Mouse (Mus musculus) monocyte, adult 5-6 weeks (primary cell): ENCODE results near the gene Slc12a3. TPM values are rescaled to one million over a fixed set of nuclear protein-coding genes. Genes with fewer than 3 reads are reported as not detected.

Experiments
- ATAC-seq: fragments of 153-309, 156-312 bp; replicated peaks from 2 replicates; pipeline ENCODE4 v1.8.0; 2017; ENCODE audit warnings: mild to moderate bottlenecking; ENCODE audit not compliant: low TSS enrichment, insufficient number of reproducible peaks, severe bottlenecking, poor library complexity, low FRiP score
- total RNA-seq: library from RNA; stranded (forward); fragments of 200-1000, 200-491, 200-594 nt; gene quantifications from 3 replicates; pipeline ENCODE4 v1.2.3, GENCODE M21; 2017

Gene Slc12a3
- total RNA-seq, 1 experiment from 2014 or later, result not detected

DNA sequence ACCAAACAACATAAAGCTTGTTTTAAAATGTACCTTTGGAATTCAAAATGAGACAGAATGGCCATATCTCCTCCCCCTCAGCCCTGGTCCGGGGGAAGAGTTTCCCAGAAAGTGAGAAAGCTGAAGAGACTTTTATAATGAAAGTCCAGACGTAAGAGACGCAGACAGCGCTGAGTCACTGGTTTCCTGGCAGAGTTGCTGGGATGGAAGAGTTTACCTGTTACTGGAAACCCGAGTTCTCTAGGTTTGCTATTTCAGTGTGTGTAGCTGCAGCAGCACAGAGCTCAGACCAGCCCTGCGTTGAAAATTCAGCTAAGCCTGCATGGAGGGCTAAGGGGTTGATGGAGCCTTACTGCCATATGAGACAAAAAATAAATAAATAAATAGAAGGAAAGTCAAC lies 6.0 kb upstream of the Slc12a3 start:
- no peak for ATAC-seq

DNA sequence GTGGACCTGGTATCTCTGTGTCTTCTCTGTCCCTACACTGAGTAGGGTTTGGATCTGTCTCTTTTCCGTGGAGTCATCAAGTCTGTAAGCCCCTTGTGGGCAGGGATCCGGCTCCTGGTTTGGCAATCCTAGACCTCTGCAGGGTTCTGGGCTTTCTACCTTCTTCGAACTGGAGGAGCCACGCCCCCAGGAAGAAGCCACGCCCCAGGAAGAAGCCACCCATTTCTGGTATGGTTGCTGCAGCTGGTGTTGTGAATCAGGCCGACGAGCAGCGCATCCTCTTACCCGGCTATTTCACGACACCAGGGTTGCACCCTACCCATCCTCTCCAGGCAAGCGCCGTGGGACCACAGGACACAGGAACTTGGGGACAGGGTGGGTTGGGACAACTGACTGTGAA lies 4.9 kb upstream of the Slc12a3 start:
- no peak for ATAC-seq

DNA sequence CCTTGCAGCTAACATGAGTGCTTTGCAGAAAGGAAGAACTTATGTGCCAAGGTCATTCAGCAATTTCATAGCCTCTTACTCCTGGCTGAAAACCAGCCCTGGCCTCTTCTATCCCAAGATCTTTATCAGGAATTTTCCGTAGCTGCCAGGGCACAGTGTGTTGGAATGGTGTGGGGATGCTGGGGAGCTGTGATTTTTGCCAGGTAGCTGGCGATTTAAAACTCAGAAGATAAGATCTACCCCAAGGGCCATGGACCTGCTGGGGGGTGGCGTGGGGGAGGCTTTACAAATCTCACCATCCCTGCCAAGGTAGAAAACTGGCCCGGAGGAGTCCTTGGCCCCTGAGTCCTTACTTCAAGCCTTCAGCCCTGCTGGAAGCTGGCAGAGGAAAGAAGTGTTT lies 3.0 kb upstream of the Slc12a3 start:
- no peak for ATAC-seq

DNA sequence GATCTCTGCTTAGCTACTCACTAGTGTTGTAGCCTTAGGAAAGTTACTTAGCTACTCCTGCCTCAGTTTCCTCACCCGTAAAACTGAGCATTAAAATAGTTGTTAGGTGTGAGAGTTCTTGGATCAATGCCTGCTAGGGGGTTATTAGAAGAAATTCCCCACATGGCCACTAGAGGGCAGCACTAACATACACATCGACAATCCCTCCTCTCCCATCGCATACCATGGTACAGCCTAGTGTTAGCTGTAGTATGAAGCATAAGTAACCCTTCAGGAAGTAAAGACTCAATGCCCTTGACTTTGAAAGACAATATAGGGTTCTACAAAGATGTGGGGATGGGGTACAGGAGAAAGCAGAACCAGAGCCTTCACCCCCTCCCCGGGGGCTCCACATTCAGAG lies 1.7 kb downstream of the Slc12a3 start:
- ATAC-seq, result peak; percentile 60; the same call in 1 of the 2 replicates

DNA sequence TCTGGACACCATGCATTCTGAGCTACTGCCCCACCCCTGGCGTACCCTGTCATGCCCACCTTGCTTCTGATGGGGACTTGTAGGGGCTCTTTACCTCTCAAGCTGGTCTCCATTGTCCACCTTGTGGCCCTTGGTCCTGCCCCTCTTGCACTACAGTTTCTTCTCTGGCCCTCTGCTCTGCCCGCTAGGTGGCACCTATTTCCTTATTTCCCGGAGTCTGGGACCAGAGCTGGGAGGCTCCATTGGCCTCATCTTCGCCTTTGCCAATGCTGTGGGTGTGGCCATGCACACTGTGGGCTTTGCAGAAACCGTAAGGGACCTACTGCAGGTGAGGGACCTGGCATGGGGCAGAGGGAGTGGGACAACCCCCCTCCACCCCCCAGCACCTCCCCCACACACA lies 4.3 kb downstream of the Slc12a3 start:
- ATAC-seq, result no peak

DNA sequence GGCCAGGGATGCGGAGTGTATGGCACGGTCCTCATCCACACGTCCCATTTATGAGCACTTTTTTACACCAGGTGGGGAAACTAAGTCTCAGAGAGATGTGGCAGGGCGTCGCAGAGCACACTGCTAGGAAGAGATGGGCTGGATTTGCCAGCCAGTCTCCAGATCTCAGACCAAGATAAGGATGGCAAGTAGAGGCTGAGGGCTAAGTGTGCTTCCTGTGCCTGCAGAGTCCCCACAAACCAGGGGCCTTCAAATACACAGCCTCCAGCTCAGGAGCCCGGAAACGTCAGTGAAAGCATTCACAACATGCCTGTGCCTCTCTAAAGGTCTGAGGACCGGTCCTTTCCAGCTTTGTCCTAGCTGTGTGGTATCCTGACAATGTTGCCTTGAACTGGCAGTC lies 8.6 kb downstream of the Slc12a3 start:
- no peak for ATAC-seq

DNA sequence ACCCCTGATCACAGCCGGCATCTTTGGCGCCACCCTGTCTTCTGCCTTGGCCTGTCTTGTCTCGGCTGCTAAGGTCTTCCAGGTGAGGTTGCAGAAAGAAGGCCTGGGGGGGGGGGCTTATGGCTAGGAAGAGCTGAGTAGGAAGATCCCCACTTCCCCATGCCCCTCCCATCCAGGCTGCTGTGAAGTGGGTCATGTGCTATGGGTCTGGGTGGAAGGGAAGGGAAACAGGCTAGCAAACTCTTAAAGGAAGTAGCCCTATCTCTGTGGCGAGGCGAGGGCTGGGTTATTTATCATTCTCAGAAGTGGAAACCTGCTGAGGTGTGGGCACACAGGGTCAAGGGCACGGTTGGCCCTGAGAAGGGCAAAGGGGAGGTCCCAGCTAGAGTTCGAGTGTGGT lies 11.8 kb downstream of the Slc12a3 start:
- ATAC-seq, result no peak

DNA sequence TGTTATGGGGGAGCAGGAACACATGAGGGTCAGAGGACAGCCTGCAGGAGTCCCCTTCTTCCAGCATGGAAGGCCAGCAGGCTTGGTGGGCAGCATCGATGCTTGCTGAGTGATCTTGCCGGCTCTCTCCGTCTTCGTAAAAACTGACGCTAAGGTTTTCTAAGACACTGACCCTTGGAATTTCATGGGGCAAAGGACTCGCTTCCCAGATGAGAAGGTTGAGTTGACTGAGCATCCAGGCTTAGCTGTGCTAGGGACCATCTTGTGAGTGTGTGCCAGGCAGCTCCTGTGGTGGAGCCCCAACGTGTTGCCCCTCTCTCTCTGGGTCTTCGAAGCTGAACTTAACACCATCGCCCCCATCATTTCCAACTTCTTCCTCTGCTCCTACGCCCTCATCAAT lies 13.7 kb downstream of the Slc12a3 start:
- no peak for ATAC-seq

DNA sequence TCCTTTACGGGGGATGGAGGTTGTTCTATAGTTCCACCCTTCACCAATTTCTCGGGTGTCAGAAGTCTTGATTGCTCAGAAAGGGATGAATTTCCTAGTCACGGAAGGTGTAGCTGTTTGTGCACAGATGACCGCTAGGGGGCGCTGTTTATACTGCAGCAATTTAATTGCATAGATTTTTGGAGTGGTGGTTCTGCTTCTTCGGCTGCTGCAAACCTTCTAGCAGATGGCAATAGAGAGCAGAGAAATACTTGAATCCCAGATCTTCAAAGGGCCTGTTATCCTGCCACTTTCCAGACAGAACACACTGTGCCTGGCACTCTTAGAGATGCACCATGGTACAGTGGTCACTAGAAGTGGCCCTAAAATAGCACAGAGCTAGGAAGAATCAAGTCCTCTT lies 14.3 kb downstream of the Slc12a3 start:
- ATAC-seq, result 0 out of 2 replicates have a peak, but pooled peaks have one; percentile 37

DNA sequence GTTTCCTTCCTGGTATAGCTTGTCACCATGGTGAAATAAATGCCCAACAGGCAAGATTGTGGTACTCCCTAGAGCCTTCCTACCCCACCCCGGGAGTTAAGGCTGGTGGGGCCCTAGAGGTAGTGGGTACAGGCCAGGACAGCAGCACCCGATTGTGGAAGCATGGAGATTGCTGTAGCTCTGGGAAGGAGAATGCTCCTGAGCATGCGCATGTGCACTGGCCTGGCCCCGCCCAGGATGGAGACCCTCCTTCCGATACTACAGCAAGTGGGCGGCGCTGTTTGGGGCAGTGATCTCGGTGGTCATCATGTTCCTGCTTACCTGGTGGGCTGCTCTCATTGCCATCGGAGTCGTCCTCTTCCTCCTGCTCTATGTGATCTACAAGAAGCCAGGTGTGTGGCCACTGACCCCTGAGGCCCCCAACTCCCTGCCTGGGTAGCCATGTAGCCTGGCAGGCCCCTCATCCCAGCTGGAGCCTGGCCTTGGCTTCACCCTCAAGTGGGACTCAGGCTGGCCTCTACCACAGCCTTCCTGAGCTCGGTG lies 14.8 kb downstream of the Slc12a3 start:
- ATAC-seq, result no peak

DNA sequence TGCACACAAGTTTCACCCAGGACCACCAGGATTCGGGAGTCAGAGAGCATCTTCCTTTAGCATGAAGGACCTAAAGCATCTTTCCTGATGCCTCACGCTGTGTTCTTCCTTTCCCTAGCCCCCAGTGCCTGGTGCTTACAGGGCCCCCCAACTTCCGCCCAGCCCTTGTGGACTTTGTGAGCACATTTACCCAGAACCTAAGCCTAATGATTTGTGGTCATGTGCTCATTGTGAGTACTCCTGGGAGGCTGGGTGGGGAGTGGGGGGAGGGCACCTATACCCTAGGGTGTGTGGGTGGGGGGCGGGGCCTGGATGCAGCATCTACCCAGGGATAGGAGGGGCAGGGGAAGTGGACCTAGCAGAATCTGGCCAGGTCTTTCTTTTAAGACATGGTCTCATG lies 16.7 kb downstream of the Slc12a3 start:
- no peak for ATAC-seq

DNA sequence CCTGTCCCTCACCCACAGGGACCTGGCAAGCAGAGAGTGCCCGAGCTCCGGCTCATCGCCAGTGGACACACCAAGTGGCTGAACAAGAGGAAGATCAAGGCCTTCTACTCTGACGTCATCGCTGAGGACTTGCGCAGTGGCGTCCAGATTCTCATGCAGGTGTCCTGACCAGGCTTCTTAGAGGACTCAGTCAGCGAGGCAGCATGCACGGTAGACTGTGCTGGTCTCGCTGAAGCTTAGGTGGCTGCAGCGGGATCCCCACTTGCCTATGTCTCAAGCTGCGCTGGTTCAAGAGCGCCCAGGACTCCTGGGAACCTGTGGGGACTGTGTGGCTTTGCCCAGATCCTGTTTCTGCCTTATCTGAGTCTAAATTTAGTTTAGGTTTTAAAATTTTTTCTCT lies 17.3 kb downstream of the Slc12a3 start:
- no peak for ATAC-seq

DNA sequence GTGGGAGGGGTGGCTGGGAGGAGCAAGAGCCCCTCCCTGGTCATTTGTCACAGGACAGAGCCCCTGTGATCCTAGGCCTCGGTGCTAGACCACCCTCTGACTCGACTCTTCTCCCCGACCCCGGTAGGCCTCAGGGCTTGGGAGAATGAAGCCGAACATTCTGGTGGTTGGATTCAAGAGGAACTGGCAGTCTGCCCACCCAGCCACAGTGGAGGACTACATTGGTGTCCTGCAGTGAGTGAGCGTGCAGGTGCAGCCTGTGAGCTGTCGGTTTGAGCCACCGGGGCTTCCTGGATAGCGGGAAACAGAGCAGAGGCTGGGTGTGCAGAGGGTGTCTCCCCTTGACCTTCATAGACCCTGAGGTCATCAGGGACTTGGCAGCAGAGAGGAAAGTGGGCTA lies 19.4 kb downstream of the Slc12a3 start:
- ATAC-seq, result no peak

DNA sequence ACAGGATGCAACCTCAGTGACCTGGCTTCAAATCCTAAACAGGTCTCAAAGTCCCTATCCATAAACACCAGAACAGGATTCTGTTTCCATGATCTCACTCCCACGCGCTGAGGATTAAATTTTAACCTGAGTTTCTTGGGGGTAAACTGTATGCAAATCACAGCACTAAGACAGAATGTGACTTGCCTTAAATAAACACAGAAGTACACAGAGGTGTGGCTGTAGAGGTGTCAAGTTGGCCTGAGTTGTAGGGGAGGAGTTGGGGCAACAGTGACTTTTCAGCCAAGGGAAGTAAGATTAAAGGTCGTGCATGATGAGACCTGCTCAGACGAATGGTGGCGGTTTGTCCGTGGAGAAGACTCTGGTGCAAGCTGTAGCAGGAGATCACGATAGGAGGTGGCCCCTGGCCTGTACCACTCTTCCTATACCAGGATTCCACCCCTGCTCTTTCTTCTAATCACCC lies 25.1 kb downstream of the Slc12a3 start:
- ATAC-seq, result peak; percentile 62

DNA sequence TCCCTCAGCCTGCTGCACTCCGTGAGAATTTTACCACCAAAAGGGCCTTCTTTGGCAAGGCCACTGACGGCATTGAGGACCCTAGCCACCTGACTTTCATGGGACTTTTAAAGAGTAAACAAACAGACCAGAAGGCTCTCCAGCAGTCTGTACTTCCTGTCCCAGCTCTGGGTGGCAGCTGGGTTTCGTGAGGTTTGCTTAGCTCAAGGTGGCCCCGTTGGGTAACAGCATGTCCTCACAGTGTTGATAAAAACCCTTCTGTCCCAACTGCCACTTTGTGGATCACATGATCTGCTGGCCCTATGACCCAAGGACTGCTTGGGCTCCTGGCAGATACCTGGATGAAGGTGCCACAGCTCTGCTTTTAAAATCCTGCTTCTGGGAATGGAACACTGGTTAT lies 25.6 kb downstream of the Slc12a3 start:
- peak; percentile 65 for ATAC-seq

DNA sequence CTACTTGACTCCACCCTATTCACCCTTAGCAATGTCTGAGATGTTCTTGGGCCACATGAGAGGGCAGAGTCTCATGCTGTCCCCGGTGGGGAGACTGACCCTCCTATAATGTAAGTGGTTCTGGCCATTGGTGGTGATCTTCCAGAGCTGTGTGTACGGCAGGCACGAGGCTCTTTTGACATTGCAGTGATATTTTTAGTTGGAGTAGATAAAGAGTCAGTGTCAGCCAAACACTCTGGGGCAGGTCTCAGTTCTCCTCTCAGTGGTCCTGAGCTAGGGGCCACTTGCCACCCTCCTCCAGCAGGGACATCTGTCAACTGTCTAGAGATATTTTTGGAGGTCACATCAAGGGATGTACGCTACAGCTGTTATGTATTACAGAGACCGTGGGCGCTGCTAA lies 28.2 kb downstream of the Slc12a3 start:
- ATAC-seq, result no peak

DNA sequence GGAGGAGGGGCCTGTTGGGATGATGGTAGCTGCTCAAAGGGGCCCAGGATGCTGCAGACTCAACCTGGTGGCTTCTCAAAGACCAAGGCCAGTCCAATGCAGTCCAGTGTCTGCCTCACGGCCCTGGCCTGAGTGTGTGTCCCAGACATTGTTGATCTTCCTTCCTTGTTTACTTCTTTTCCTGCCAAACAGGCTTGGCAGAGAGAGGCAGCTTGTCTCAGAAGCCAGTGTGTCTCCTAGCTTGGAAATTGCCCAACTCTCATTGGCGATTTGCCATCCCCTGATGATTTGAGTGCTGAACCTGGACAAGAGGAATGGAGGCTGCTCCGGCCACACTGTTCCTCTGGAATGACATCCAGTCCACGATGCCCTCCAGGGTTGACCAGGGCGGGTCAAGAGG lies 29.5 kb downstream of the Slc12a3 start:
- no peak for ATAC-seq

DNA sequence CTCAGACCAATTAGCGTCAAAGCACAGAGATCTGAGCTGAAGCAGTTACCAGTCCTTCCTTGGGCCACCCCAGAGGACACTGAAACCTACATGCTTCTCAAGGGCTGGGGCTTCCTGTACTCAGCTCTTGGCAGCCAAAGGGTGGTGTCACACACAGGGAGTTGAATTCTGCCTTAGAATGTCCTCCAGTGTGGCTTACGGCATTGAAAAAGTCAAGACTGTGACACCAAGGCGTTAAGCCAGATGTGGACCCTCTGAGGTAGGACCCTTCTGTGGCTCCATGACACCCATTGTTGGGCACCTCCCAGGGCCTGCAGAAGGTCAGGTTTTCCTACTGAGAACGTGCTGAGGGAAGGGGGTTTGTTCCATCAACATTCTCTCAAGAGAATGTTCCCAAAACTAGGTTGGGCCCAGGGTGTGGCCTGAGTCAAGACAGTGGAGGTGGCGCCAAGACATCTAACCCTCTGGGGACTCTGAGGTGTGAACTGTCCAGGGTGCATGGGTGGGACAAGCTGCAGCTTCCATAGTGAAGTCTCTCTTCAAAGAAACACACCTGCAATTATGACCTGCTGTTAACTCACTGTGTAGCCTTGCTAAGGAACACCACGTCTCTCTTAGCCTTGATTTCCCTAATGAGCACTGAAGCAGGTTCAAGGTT lies 32.9 kb downstream of the Slc12a3 start:
- no peak for ATAC-seq

DNA sequence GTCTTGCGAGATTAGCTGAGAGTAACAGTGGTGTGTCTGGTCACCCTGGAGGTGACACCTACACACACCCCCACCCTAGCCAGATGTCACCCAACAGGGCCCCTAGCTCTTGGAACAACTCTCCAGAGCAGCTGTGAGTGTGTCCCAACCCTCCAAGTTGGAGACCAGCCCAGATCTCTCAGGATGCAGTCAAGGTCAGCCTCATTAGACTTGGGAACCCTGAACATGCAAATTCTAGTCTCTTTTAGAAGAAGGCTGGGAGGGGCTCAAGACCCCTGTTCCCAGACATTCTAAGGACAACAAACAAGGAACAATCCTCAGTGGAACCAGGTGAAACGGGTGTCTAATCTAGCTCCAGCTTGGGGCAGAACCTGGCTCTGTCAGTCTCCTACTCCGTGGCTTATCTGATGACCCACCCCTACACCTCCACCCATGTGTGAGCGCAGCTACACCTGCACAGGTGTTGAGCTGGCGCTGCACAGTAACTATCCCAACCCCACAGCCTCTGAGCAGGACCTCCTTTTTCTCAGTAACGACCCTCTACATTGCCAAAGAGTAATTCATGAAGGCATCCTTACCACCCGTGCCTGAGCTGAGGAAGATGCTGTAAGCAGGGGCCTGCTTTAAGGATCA lies 33.7 kb downstream of the Slc12a3 start:
- no peak for ATAC-seq

DNA sequence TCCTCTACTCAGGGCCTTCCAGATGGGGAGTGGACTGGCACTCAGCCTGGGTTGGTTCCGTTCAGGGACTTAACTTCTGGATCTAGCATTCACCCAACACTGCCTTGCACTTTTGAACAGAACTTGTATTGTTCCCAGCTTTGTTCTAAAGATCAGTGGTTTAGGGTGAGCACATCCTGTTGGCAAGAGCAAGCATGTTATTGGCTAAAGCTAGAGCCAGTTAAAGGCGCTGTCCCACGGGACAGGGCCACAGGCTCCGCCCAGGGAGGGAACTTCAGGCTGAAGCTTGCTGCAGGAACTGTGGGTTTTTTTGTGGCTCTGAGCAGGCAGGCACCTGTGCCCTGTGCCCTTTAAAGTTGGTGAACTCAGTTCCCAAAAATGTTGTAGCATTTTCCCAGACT lies 34.3 kb downstream of the Slc12a3 start:
- peak; percentile 80 for ATAC-seq
